Mouse (Mus musculus): ENCODE data around the gene Mip. TPM values are rescaled to one million over a fixed set of nuclear protein-coding genes. Genes with fewer than 3 reads are reported as not detected.
"Not testable (repeated sequence)": the region's sequence is repeated elsewhere in the genome, so short reads cannot be mapped to it uniquely, and the experiment has no call there.

Mip gene
- polyA plus RNA-seq, 1 experiment from 2014 or later: not detected

DNA sequence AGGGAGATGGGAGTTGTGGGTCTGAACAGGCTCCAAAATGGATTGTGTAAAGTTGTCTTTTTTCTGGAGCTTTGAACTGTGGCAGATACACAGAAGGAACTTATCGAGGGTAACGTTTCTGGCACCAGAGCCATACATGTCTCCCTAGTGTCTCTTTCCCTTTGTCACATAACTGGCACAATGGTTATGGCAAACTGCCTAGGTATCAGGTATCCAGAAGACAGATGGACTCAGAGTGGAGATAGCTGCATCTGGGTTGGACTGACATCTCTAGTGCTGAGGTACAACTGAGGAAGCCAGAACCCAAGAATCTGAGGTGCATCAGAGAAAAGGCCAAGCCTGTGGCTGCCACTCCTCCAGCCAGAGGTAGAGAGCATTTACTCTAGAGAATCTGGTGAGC is 15.5 kb upstream of the Mip start:
- Histone ChIP-seq H3K27me3 (replicated peaks; ENCODE audit: control insufficient read depth, insufficient read depth, low read length) (0 out of 2 replicates have a peak, but pooled peaks cover 4% of the 10 kb centered on the region), H3K9me3 (ENCODE audit: control insufficient read depth, low read length) (no peaks in the 10 kb centered on the region), H3K4me3 (replicated peaks; ENCODE audit: low read length) (no peak overlapping the region), H3K36me3 (ENCODE audit: control insufficient read depth, insufficient read depth) (no peaks in the 10 kb centered on the region), H3K9ac (replicated peaks; ENCODE audit: low read depth, low read length) (no peak overlapping the region), H3K4me1 (replicated peaks; ENCODE audit: control insufficient read depth, insufficient read depth, low read length) (peaks cover 11% of the 10 kb centered on the region), H3K27ac (ENCODE audit: low read length) (no peak overlapping the region), H3K4me2 (ENCODE audit: low read length) (no peak overlapping the region)
- WGBS: 88% methylated on average over 2 of the region's 2 CpGs
- no peak for ATAC-seq

DNA sequence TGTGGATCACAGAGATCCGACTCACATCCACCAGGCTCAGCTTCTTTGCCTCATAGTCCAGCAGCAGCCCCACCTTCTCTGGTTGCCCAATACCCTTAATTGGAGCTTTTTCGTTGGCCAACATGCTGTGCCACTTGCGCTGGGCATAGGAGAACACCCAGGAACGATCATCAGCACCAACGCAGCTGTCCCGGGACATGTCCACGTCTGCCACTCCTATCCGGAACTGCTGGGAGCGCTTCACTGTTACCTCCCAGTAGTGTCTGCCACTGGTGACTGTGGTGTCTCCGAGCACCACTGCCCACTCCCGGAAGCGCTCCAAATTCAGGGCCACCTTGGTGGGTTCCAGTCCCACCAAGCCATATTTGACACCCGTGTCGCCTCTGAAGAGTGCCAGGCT is 14.7 kb upstream of the Mip start:
- Histone ChIP-seq H3K27me3 (replicated peaks; ENCODE audit: control insufficient read depth, insufficient read depth, low read length) (0 out of 2 replicates have a peak, but pooled peaks cover 4% of the 10 kb centered on the region), H3K9ac (replicated peaks; ENCODE audit: low read depth, low read length) (peak overlapping the region; percentile 67), H3K9me3 (ENCODE audit: control insufficient read depth, low read length) (no peaks in the 10 kb centered on the region), H3K36me3 (ENCODE audit: control insufficient read depth, insufficient read depth) (no peaks in the 10 kb centered on the region), H3K4me2 (ENCODE audit: low read length) (peak overlapping the region; percentile 90), H3K27ac (ENCODE audit: low read length) (no peak overlapping the region), H3K4me1 (replicated peaks; ENCODE audit: control insufficient read depth, insufficient read depth, low read length) (peaks cover 11% of the 10 kb centered on the region), H3K4me3 (replicated peaks; ENCODE audit: low read length) (peak overlapping the region; percentile 66)
- 28% methylated on average over 14 of the region's 14 CpGs for WGBS
- ATAC-seq: 0 out of 2 replicates have a peak, but pooled peaks have one; percentile 6

DNA sequence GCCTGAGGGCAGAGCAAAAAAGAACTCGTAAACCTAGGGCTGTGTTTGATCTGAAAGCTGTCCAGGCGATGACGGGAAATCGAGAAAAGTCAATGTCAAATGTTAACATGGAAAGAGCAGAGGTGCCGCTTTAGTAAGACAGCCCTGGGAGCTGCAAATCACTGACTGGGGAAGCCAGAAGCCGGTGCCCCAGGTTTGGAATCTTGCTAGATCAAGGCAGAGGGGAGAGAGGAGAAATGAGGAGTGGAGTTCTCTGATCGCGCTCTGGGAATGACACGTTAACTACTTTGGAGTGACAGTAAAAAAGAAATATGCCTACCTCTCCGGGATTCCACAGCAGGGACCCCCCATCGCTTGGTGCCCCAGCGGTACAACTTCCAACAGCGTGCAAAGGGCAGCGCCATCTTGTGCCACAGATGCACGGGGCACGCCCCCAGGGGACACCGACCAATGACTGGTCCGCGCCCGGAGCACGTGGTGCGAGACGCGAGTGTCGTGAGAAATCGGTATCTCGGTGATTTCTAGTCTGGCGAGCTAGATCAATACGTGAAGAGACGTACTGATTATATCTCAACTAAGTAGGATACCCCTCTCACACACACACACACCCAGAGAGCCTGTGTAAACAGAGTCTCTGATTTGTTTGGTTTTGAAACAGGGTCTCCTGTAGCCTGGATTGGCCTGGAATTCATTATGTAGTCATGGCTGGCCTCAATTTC is 14.1 kb upstream of the Mip start, which contains the start of gene Spryd4:
Gene Spryd4 (minus strand): TSS at position 418 of the 719 bp plus-strand sequence.
- peak within 1 kb of the TSS; percentile 45; the same call in 1 of the 2 replicates for H3K27ac ChIP-seq (ENCODE audit: low read length)
- under 1% methylated on average over 30 of the region's 30 CpGs for WGBS

DNA sequence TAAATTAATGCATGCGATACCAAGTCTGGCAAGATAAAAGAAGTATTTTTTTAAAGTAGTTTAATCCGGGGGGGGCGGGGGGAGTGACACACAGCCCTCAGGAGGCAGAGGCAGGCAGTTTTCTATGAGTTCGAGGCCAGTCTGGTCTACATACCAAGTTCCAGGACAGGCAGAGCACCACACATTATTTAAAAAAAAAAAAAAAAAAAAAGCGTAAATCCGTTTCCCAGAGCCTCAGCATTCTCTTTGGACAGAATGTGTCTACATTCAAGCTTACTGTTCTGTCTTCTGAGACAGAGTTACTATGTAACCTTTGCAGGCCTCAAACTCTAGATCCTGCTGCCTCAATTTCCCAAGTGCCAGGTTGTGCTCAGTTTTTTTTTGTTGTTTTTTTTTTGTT is 13.5 kb upstream of the Mip start:
- no peaks in the 10 kb centered on the region for H3K9me3 ChIP-seq (ENCODE audit: control insufficient read depth, low read length)
- WGBS: 52% methylated on average over 6 of the region's 6 CpGs
- no peaks in the 10 kb centered on the region for H3K36me3 ChIP-seq (ENCODE audit: control insufficient read depth, insufficient read depth)
- peak overlapping the region; percentile 90 for H3K4me2 ChIP-seq (ENCODE audit: low read length)
- 0 out of 2 replicates have a peak, but pooled peaks cover 4% of the 10 kb centered on the region for H3K27me3 ChIP-seq (replicated peaks; ENCODE audit: control insufficient read depth, insufficient read depth, low read length)
- H3K4me3 ChIP-seq (replicated peaks; ENCODE audit: low read length): peak overlapping the region; percentile 66
- peak overlapping the region; percentile 45; the same call in 1 of the 2 replicates for H3K27ac ChIP-seq (ENCODE audit: low read length)
- H3K4me1 ChIP-seq (replicated peaks; ENCODE audit: control insufficient read depth, insufficient read depth, low read length): peaks cover 11% of the 10 kb centered on the region
- peak overlapping the region; percentile 67; the same call in 1 of the 2 replicates for H3K9ac ChIP-seq (replicated peaks; ENCODE audit: low read depth, low read length)
- ATAC-seq: no peak

More for the DNA sequence above, 14.1 kb upstream of the Mip start, which contains the start of gene Spryd4:
- peak within 1 kb of the TSS; percentile 67 for H3K9ac ChIP-seq (replicated peaks; ENCODE audit: low read depth, low read length)
- peaks cover 11% of the 10 kb centered on the region for H3K4me1 ChIP-seq (replicated peaks; ENCODE audit: control insufficient read depth, insufficient read depth, low read length)
- 0 out of 2 replicates have a peak, but pooled peaks cover 4% of the 10 kb centered on the region for H3K27me3 ChIP-seq (replicated peaks; ENCODE audit: control insufficient read depth, insufficient read depth, low read length)
- H3K4me2 ChIP-seq (ENCODE audit: low read length): peak within 1 kb of the TSS; percentile 90
- H3K9me3 ChIP-seq (ENCODE audit: control insufficient read depth, low read length): no peaks in the 10 kb centered on the region
- ATAC-seq: peak; percentile 99
- no peaks in the 10 kb centered on the region for H3K36me3 ChIP-seq (ENCODE audit: control insufficient read depth, insufficient read depth)
- peak within 1 kb of the TSS; percentile 66 for H3K4me3 ChIP-seq (replicated peaks; ENCODE audit: low read length)

DNA sequence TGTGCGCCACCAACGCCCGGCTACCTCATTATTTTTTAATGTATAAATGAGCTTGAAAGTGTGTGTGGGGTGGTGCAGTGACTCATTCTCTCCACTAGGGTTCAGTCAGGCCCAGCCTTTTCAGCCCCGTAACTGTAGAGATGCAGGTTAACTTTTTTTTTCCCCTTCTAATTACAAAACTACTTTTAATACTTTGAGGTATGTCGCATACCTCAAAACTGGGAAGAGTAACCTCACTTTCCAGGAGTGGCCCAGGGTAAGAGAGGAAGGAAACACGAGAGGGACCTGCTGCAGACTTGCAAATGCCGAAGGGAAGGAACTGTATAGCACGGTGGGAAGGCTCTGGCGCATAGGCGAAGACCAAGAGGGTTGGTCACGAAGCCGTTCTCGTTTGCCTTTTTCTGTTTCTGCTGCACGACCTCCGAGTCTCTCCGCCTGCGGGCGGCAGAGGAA is 12.7 kb upstream of the Mip start:
- WGBS: under 1% methylated on average over 18 of the region's 18 CpGs
- H3K27ac ChIP-seq (ENCODE audit: low read length): no peak overlapping the region
- H3K36me3 ChIP-seq (ENCODE audit: control insufficient read depth, insufficient read depth): no peaks in the 10 kb centered on the region
- H3K4me3 ChIP-seq (replicated peaks; ENCODE audit: low read length): peak overlapping the region; percentile 1; the same call in 1 of the 2 replicates
- no peaks in the 10 kb centered on the region for H3K9me3 ChIP-seq (ENCODE audit: control insufficient read depth, low read length)
- H3K9ac ChIP-seq (replicated peaks; ENCODE audit: low read depth, low read length): 0 out of 2 replicates have a peak overlapping the region, but pooled peaks have one; percentile 10
- H3K4me1 ChIP-seq (replicated peaks; ENCODE audit: control insufficient read depth, insufficient read depth, low read length): peaks cover 11% of the 10 kb centered on the region
- 0 out of 2 replicates have a peak, but pooled peaks cover 4% of the 10 kb centered on the region for H3K27me3 ChIP-seq (replicated peaks; ENCODE audit: control insufficient read depth, insufficient read depth, low read length)
- H3K4me2 ChIP-seq (ENCODE audit: low read length): peak overlapping the region; percentile 49
- ATAC-seq: no peak

DNA sequence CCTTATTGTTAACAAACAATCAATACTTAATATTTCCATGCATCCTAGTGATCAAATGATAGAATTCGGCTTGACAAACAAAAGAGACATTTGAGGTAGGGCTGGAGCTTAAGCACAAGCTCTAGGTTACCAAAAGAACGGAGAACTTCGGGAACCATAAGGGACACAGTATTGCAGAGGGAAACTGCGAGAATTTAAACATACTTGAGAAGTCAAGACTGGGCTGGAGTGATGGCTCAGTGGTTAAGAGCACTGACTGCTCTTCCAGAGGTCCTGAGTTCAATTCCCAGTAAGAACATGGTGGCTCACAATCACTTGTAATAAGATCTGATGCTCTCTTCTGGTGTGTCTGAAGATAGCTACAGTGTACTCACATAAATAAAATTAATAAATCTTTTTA is 11.5 kb upstream of the Mip start:
- H3K9ac ChIP-seq (replicated peaks; ENCODE audit: low read depth, low read length); H3K4me2 ChIP-seq (ENCODE audit: low read length); H3K36me3 ChIP-seq (ENCODE audit: control insufficient read depth, insufficient read depth); H3K27ac ChIP-seq (ENCODE audit: low read length); ATAC-seq; H3K9me3 ChIP-seq (ENCODE audit: control insufficient read depth, low read length); H3K4me3 ChIP-seq (replicated peaks; ENCODE audit: low read length); H3K27me3 ChIP-seq (replicated peaks; ENCODE audit: control insufficient read depth, insufficient read depth, low read length): not testable (repeated sequence)
- 91% methylated on average over 4 of the region's 4 CpGs for WGBS
- peaks cover 11% of the 10 kb centered on the region for H3K4me1 ChIP-seq (replicated peaks; ENCODE audit: control insufficient read depth, insufficient read depth, low read length)

DNA sequence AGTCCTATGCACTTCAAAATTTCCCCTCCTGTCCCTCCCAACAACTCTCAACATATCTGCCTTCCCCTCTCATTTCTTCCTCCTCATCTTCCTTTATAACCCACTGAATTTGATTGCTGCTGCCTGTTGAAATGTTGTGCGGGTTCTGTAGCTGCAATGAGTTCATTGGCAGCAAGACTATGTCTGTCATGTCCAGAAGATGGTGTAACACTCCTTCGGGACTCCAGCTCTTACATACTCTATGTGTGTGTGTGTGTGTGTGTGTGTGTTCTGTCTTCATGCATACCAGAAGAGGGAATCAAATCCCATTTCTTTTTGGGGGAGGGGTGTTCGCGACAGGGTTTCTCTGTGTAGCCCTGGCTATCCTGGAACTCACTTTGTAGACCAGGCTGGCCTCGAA is 10.7 kb upstream of the Mip start:
- H3K4me3 ChIP-seq (replicated peaks; ENCODE audit: low read length): no peak overlapping the region

DNA sequence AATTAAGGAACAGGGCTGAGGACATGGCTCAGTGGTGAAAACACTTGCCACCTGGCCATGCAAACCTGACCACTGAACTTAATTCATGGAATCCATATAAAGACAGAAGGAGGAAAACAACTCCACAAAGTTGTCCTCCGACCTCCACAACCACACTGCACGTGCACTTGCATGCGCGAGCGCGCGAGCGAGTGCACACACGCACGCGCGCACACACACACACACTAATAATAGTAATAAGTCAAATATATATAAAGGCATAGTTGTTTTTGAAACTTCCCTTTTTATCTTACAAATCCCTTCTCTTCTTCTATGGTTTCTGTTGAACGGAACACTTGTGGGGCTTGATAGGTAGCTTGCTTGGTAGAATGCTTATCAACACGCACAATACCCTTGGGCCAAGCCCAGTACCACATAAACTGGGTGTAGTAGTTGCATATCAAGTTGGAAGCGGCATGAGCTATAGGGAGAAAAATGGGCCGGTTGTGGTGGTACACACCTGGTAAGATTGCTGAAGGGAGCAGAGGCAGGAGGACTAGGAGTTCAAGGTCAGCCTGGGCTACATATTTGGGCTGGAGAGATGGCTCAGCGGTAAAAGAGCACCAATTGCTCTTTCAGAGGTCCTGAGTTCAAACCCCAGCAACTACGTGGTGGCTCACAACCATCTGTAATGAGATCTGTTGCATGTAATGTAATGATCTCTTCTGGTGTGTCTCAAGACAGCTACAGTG is 7.1 kb upstream of the Mip start:
- no peaks in the 10 kb centered on the region for H3K36me3 ChIP-seq (ENCODE audit: control insufficient read depth, insufficient read depth)
- H3K27ac ChIP-seq (ENCODE audit: low read length): no peak overlapping the region
- ATAC-seq: no peak
- 0 out of 2 replicates have a peak, but pooled peaks cover 2% of the 10 kb centered on the region for H3K27me3 ChIP-seq (replicated peaks; ENCODE audit: control insufficient read depth, insufficient read depth, low read length)
- H3K9me3 ChIP-seq (ENCODE audit: control insufficient read depth, low read length): no peaks in the 10 kb centered on the region
- no peak overlapping the region for H3K4me2 ChIP-seq (ENCODE audit: low read length)
- H3K4me3 ChIP-seq (replicated peaks; ENCODE audit: low read length): no peak overlapping the region
- H3K9ac ChIP-seq (replicated peaks; ENCODE audit: low read depth, low read length): no peak overlapping the region
- 92% methylated on average over 18 of the region's 18 CpGs for WGBS
- H3K4me1 ChIP-seq (replicated peaks; ENCODE audit: control insufficient read depth, insufficient read depth, low read length): no peaks in the 10 kb centered on the region

More for the DNA sequence above, 10.7 kb upstream of the Mip start:
- no peak for ATAC-seq
- WGBS: 94% methylated on average over 5 of the region's 5 CpGs
- Histone ChIP-seq H3K9me3 (ENCODE audit: control insufficient read depth, low read length) (no peaks in the 10 kb centered on the region), H3K9ac (replicated peaks; ENCODE audit: low read depth, low read length) (no peak overlapping the region), H3K36me3 (ENCODE audit: control insufficient read depth, insufficient read depth) (no peaks in the 10 kb centered on the region), H3K4me2 (ENCODE audit: low read length) (no peak overlapping the region), H3K27me3 (replicated peaks; ENCODE audit: control insufficient read depth, insufficient read depth, low read length) (0 out of 2 replicates have a peak, but pooled peaks cover 4% of the 10 kb centered on the region), H3K4me1 (replicated peaks; ENCODE audit: control insufficient read depth, insufficient read depth, low read length) (peaks cover 11% of the 10 kb centered on the region), H3K27ac (ENCODE audit: low read length) (no peak overlapping the region)

Data from forebrain, embryonic 16.5 days (tissue).